Mouse (Mus musculus): ENCODE measurements around the gene Cutc.

The Cutc gene

GRCm38 (mm10) chr19:43750008-43750407, 2.8 kb upstream of the Cutc start:
- no peak for ATAC-seq (ENCODE audit: insufficient number of reproducible peaks, low FRiP score, low TSS enrichment)

- ATAC-seq (ENCODE audit: insufficient number of reproducible peaks, low FRiP score, low TSS enrichment), result peak; percentile 84
Observed at GRCm38 (mm10) chr19:43753226-43753835, 535 bp downstream of the Cutc start.

GRCm38 (mm10) chr19:43754237-43754636, 1.4 kb downstream of the Cutc start:
- ATAC-seq (ENCODE audit: insufficient number of reproducible peaks, low FRiP score, low TSS enrichment), result no peak

GRCm38 (mm10) chr19:43754872-43755271, 2.1 kb downstream of the Cutc start:
- ATAC-seq (ENCODE audit: insufficient number of reproducible peaks, low FRiP score, low TSS enrichment), result no peak

GRCm38 (mm10) chr19:43760504-43760903, 7.7 kb downstream of the Cutc start:
- ATAC-seq (ENCODE audit: insufficient number of reproducible peaks, low FRiP score, low TSS enrichment), result no peak; the same call in 1 of the 2 replicates

- no peak for ATAC-seq (ENCODE audit: insufficient number of reproducible peaks, low FRiP score, low TSS enrichment)
Observed at GRCm38 (mm10) chr19:43761543-43762256, 8.9 kb downstream of the Cutc start.

- no peak for ATAC-seq (ENCODE audit: insufficient number of reproducible peaks, low FRiP score, low TSS enrichment)
Observed at GRCm38 (mm10) chr19:43762410-43762809, 9.6 kb downstream of the Cutc start.

GRCm38 (mm10) chr19:43766451-43766850, 13.7 kb downstream of the Cutc start:
- no peak for ATAC-seq (ENCODE audit: insufficient number of reproducible peaks, low FRiP score, low TSS enrichment)

GRCm38 (mm10) chr19:43767549-43768322, 14.9 kb downstream of the Cutc start:
- ATAC-seq (ENCODE audit: insufficient number of reproducible peaks, low FRiP score, low TSS enrichment), result no peak

GRCm38 (mm10) chr19:43769366-43769960, 16.7 kb downstream of the Cutc start:
- no peak for ATAC-seq (ENCODE audit: insufficient number of reproducible peaks, low FRiP score, low TSS enrichment)

GRCm38 (mm10) chr19:43770584-43770983, 17.8 kb downstream of the Cutc start:
- ATAC-seq (ENCODE audit: insufficient number of reproducible peaks, low FRiP score, low TSS enrichment), result no peak

- no peak for ATAC-seq (ENCODE audit: insufficient number of reproducible peaks, low FRiP score, low TSS enrichment)
Observed at GRCm38 (mm10) chr19:43771499-43771969, 18.7 kb downstream of the Cutc start.

- no peak for ATAC-seq (ENCODE audit: insufficient number of reproducible peaks, low FRiP score, low TSS enrichment)
Observed at GRCm38 (mm10) chr19:43772311-43772710, 19.5 kb downstream of the Cutc start.

GRCm38 (mm10) chr19:43775433-43775832, 22.6 kb downstream of the Cutc start:
- ATAC-seq (ENCODE audit: insufficient number of reproducible peaks, low FRiP score, low TSS enrichment), result no peak

GRCm38 (mm10) chr19:43776561-43776960, 23.8 kb downstream of the Cutc start:
- ATAC-seq (ENCODE audit: insufficient number of reproducible peaks, low FRiP score, low TSS enrichment), result no peak

- ATAC-seq (ENCODE audit: insufficient number of reproducible peaks, low FRiP score, low TSS enrichment), result no peak
Observed at GRCm38 (mm10) chr19:43777308-43777707, 24.5 kb downstream of the Cutc start.

- ATAC-seq (ENCODE audit: insufficient number of reproducible peaks, low FRiP score, low TSS enrichment), result no peak
Observed at GRCm38 (mm10) chr19:43780391-43780790, 27.6 kb downstream of the Cutc start.

GRCm38 (mm10) chr19:43781980-43782379, 29.2 kb downstream of the Cutc start, which contains the start of gene Abcc2:
Gene Abcc2, plus strand, starts transcription at chr19:43782192.
- ATAC-seq (ENCODE audit: insufficient number of reproducible peaks, low FRiP score, low TSS enrichment), result no peak

GRCm38 (mm10) chr19:43784761-43785160, 32.0 kb downstream of the Cutc start:
- no peak for ATAC-seq (ENCODE audit: insufficient number of reproducible peaks, low FRiP score, low TSS enrichment)

- ATAC-seq (ENCODE audit: insufficient number of reproducible peaks, low FRiP score, low TSS enrichment), result no peak
Observed at GRCm38 (mm10) chr19:43786249-43787026, 33.6 kb downstream of the Cutc start.
